Mouse (Mus musculus) retina, postnatal 7 days (tissue): ENCODE data around the gene Pamr1.

Experiments used
- DNase-seq: peaks from one replicate; pipeline ENCODE4 v3.0.0-alpha.2; 2012; ENCODE audit warnings: low read depth, low spot score

Gene Pamr1

GRCm38 (mm10) chr2:102598911-102599721 is 49.3 kb downstream of the Pamr1 start:
- DNase-seq, result no peak

GRCm38 (mm10) chr2:102600516-102600915 is 50.7 kb downstream of the Pamr1 start:
- no peak for DNase-seq

GRCm38 (mm10) chr2:102610485-102610884 is 60.7 kb downstream of the Pamr1 start:
- DNase-seq, result no peak

GRCm38 (mm10) chr2:102616637-102617036 is 66.8 kb downstream of the Pamr1 start:
- no peak for DNase-seq

GRCm38 (mm10) chr2:102620744-102621429 is 71.1 kb downstream of the Pamr1 start:
- DNase-seq, result no peak

- no peak for DNase-seq
Observed at GRCm38 (mm10) chr2:102622176-102622575, 72.4 kb downstream of the Pamr1 start.

GRCm38 (mm10) chr2:102622943-102623342 is 73.1 kb downstream of the Pamr1 start:
- DNase-seq, result no peak

GRCm38 (mm10) chr2:102624538-102624937 is 74.7 kb downstream of the Pamr1 start:
- no peak for DNase-seq

- no peak for DNase-seq
Observed at GRCm38 (mm10) chr2:102632361-102632760, 82.5 kb downstream of the Pamr1 start.

- no peak for DNase-seq
Observed at GRCm38 (mm10) chr2:102634010-102634409, 84.2 kb downstream of the Pamr1 start.

- DNase-seq, result no peak
Observed at GRCm38 (mm10) chr2:102635523-102636060, 85.8 kb downstream of the Pamr1 start.

GRCm38 (mm10) chr2:102636116-102636600 is 86.3 kb downstream of the Pamr1 start:
- no peak for DNase-seq

GRCm38 (mm10) chr2:102638140-102638539 is 88.3 kb downstream of the Pamr1 start:
- DNase-seq, result no peak

GRCm38 (mm10) chr2:102638690-102639089 is 88.9 kb downstream of the Pamr1 start:
- DNase-seq, result no peak

- no peak for DNase-seq
Observed at GRCm38 (mm10) chr2:102648845-102649500, 99.2 kb downstream of the Pamr1 start.

GRCm38 (mm10) chr2:102650322-102650721 is 100.5 kb downstream of the Pamr1 start:
- no peak for DNase-seq

GRCm38 (mm10) chr2:102655966-102656725 is 106.3 kb downstream of the Pamr1 start:
- DNase-seq, result no peak

- DNase-seq, result peak; percentile 44
Observed at GRCm38 (mm10) chr2:102657726-102658125, 107.9 kb downstream of the Pamr1 start.

- DNase-seq, result no peak
Observed at GRCm38 (mm10) chr2:102658163-102658660, 108.4 kb downstream of the Pamr1 start, which contains the start of gene Slc1a2. Gene Slc1a2 (plus strand): TSS chr2:102658659.

- DNase-seq, result peak; percentile 87
Observed at GRCm38 (mm10) chr2:102658661-102659520, 109.1 kb downstream of the Pamr1 start.
